Mouse (Mus musculus) megakaryocyte, embryonic 14.5 days (primary cell): ENCODE results near the gene Recql5. TPM values are rescaled to one million over a fixed set of nuclear protein-coding genes. Genes with fewer than 3 reads are reported as not detected.
"Not testable (repeated sequence)": the region's sequence is repeated elsewhere in the genome, so short reads cannot be mapped to it uniquely, and the experiment has no call there.

Experiments used
- H3K27me3 ChIP-seq: replicated peaks from 2 replicates; pipeline ENCODE3; 2012; ENCODE audit warnings: inconsistent platforms
- H3K36me3 ChIP-seq: replicated peaks from 2 replicates; pipeline ENCODE3; 2012; ENCODE audit warnings: low read length, inconsistent platforms, mixed read lengths
- H3K4me1 ChIP-seq: 2 replicates; pipeline ENCODE4 v1.6.1; 2012; ENCODE audit warnings: inconsistent platforms
- H3K4me3 ChIP-seq: replicated peaks from 2 replicates; pipeline ENCODE3; 2012; ENCODE audit warnings: moderate library complexity, mild to moderate bottlenecking, inconsistent platforms
- H3K9me3 ChIP-seq: 2 replicates; pipeline ENCODE4 v1.6.1; 2012; ENCODE audit warnings: inconsistent platforms
- FLI1 ChIP-seq: IDR thresholded peaks from 2 replicates; pipeline ENCODE4 v1.6.1; 2012; ENCODE audit warnings: low read length, inconsistent platforms, mixed read lengths
- GATA1 ChIP-seq: IDR thresholded peaks from 3 replicates; pipeline ENCODE4 v1.6.1; 2012; ENCODE audit warnings: mixed read lengths, low read length, inconsistent platforms, borderline replicate concordance
- polyA plus RNA-seq: library from polyadenylated mRNA; stranded (reverse); fragments of >175 nt; gene quantifications from 2 replicates; pipeline ENCODE4 v1.2.3, GENCODE M21; 2012; ENCODE audit warnings: low replicate concordance; ENCODE audit not compliant: insufficient read depth

Gene Recql5
- polyA plus RNA-seq, 1 experiment: 10.4 TPM

DNA sequence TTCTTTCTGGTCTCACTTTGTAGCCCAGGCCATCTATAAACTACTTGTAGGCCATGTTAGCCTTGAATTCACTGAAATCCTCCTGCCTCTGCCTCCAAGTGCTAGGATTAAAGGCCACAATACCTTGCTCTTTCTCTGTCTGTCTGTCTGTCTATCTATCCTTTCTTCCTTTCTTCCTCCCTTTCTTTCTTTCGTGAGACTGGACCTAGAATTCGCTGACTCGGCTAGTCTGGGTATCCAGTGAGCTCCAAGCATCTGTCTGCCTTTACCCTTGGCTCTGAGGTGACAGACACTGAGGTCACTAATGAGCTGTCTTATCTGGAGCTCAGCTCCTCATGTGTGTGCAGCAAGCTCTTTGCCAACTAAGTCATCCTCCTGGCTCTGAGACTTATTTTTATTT is 57.3 kb downstream of the Recql5 start:
- peaks cover 22% of the 10 kb centered on the region for H3K4me1 ChIP-seq
- H3K4me3 ChIP-seq: no peak overlapping the region
- H3K9me3 ChIP-seq: no peaks in the 10 kb centered on the region; the same call in 1 of the 2 replicates
- peaks cover 90% of the 10 kb centered on the region for H3K27me3 ChIP-seq
- no peaks in the 10 kb centered on the region for H3K36me3 ChIP-seq
- TF ChIP-seq GATA1 (no peak), FLI1 (no peak)

- Histone ChIP-seq H3K4me1 (peaks cover 25% of the 10 kb centered on the region), H3K9me3 (no peaks in the 10 kb centered on the region; the same call in 1 of the 2 replicates), H3K4me3 (no peak overlapping the region), H3K27me3 (peaks cover 89% of the 10 kb centered on the region), H3K36me3 (no peaks in the 10 kb centered on the region)
- TF ChIP-seq FLI1: no peak
- no peak for TF ChIP-seq GATA1
These were observed 60.8 kb downstream of the Recql5 start for GRCm38 (mm10) chr11:115872437-115872836.

DNA sequence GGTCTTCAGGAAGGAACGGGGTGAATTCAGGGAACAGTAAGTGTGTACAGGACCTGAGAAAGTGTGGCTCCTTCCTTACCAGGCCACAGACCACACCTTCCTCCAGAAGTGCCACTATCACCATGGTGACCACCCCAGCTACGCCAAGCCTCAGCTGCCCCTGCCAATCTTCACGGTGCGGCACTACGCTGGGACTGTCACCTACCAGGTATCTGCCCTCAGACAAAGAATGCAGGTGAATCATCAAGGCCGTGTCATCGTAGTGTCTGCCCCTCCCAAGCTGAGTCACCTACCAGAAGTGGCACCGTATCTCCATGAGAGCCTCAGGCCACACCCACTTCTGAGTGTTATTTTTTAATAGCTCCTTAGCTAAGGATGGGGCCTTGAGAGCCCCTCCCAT is 63.9 kb downstream of the Recql5 start:
- H3K9me3 ChIP-seq: no peaks in the 10 kb centered on the region
- TF ChIP-seq GATA1 (no peak), FLI1 (no peak)
- H3K36me3 ChIP-seq: no peaks in the 10 kb centered on the region
- H3K4me3 ChIP-seq: peak overlapping the region; percentile 31
- H3K4me1 ChIP-seq: peaks cover 22% of the 10 kb centered on the region
- H3K27me3 ChIP-seq: peaks cover 90% of the 10 kb centered on the region

DNA sequence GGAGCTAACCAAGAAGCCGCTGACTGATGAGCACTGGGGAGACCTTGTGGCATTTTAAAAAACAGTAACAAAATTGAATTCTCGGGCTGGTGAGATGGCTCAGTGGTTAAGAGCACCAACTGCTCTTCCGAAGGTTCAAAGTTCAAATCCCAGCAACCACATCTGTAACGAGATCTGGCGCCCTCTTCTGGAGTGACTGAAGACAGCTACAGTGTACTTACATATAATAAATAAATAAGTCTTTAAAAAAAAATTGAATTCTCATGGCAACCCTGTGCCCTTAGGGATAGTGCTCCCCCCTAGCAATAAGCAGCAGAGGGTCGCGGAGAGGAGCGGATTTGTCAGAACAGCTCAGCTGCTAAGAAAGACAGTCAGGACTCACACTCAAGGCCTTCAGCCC is 69.4 kb downstream of the Recql5 start:
- H3K4me3 ChIP-seq: no peak overlapping the region
- peaks cover 21% of the 10 kb centered on the region for H3K4me1 ChIP-seq
- H3K27me3 ChIP-seq: peaks cover 88% of the 10 kb centered on the region
- H3K9me3 ChIP-seq: no peaks in the 10 kb centered on the region
- TF ChIP-seq FLI1: no peak
- TF ChIP-seq GATA1: no peak
- no peaks in the 10 kb centered on the region for H3K36me3 ChIP-seq

- TF ChIP-seq GATA1 (no peak), FLI1 (no peak)
- H3K4me3 ChIP-seq: peak overlapping the region; percentile 88
- no peaks in the 10 kb centered on the region for H3K36me3 ChIP-seq
- peaks cover 9% of the 10 kb centered on the region for H3K9me3 ChIP-seq
- peaks cover 86% of the 10 kb centered on the region for H3K27me3 ChIP-seq
- peaks cover 21% of the 10 kb centered on the region for H3K4me1 ChIP-seq
These were observed 73.9 kb downstream of the Recql5 start for GRCm38 (mm10) chr11:115859143-115859945.

DNA sequence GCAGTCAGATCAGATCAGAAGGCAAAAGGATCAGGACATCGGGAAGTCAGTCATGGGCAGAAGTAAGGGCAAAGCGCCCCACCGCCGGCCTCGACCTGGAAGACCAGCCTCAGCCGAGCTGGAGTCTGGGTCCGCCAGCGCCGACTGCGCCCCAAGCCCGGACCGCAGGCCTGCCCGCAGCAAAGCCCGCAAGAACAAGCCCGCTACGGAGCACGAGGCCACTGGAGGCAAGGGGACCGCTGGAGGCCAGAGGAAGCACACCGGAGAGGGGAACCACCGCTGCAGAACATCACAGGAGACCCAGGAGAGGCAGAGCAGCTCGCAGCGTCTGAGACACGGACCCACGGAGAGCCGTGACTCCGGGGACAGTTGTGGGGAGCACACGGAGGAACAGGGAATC is 74.9 kb downstream of the Recql5 start, which contains the start of gene Myo15b:
Gene Myo15b (plus strand): TSS at position 53 of the 400 bp plus-strand sequence.
- H3K27me3 ChIP-seq: peaks cover 89% of the 10 kb centered on the region
- peak within 1 kb of the TSS; percentile 88 for H3K4me3 ChIP-seq
- peaks cover 3% of the 10 kb centered on the region for H3K36me3 ChIP-seq
- TF ChIP-seq GATA1 (no peak), FLI1 (no peak)
- peaks cover 9% of the 10 kb centered on the region for H3K9me3 ChIP-seq
- peaks cover 21% of the 10 kb centered on the region for H3K4me1 ChIP-seq

- peaks cover 9% of the 10 kb centered on the region for H3K9me3 ChIP-seq
- TF ChIP-seq FLI1 (no peak), GATA1 (no peak)
- H3K4me1 ChIP-seq: peaks cover 21% of the 10 kb centered on the region
- peaks cover 7% of the 10 kb centered on the region for H3K36me3 ChIP-seq
- H3K27me3 ChIP-seq: peaks cover 89% of the 10 kb centered on the region
- no peak overlapping the region for H3K4me3 ChIP-seq
These were observed 75.3 kb downstream of the Recql5 start for GRCm38 (mm10) chr11:115857936-115858335.

DNA sequence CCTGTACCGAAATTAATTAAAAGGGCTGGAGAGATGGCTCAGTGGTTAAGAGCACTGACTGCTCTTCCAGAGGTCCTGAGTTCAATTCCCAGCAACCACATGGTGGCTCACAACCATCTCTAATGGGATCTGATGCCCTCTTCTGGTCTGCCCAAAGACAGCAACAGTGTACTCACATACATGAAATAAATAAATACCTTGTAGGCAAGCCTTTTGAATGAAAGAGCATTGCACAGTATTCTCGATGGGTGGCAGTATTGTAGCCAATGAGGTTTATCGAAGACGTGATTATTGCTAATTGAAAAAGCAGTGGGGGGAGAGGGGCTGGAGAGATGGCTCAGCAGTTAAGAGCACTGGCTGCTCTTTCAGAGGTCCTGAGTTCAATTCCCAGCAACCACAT is 76.1 kb downstream of the Recql5 start:
- Histone ChIP-seq H3K4me1 (peaks cover 21% of the 10 kb centered on the region), H3K27me3 (peaks cover 83% of the 10 kb centered on the region), H3K36me3 (peaks cover 12% of the 10 kb centered on the region)
- H3K9me3 ChIP-seq, H3K4me3 ChIP-seq: not testable (repeated sequence)

DNA sequence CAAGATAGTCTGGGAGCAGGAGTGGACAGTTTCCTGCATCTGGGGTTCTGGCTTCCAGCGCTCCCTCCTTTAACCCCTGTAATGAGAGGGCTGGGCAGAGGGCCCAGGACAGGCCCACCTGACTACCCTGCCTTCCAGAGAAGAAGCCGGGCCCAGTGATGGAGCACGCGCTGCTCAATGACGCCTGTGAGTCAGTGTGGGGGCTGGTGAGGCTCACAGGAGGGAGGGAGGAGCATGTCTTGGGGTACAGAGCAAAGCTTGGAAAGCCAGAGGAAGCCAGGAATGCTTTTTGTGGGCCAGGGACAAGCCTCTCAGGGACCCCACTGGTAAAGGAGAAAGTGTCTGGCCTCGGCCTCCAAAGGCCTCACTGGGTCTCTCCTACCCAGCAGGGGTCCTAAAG is 78.6 kb downstream of the Recql5 start:
- TF ChIP-seq FLI1 (no peak), GATA1 (no peak)
- Histone ChIP-seq H3K27me3 (peaks cover 64% of the 10 kb centered on the region), H3K4me1 (peaks cover 16% of the 10 kb centered on the region), H3K4me3 (no peak overlapping the region), H3K9me3 (peaks cover 9% of the 10 kb centered on the region), H3K36me3 (peaks cover 34% of the 10 kb centered on the region)

DNA sequence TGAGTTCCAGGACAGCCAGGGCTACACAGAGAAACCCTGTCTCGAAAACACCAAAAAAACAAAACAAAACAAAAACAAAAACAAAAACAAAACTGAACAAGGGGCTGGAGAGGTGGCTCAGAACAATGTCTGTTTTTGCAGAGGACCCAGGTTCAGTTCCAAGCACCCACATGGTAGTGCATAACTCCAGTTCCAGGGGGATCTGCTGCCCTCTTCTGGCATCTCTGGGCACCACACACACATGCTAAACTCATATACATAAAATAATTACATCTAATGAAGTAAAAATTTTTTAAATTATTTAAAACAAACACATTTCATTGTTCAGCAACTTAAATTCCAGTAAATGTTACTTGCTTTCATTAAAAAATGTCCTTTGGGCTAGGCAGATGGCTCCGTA is 87.5 kb downstream of the Recql5 start:
- no peak overlapping the region for H3K4me3 ChIP-seq
- H3K9me3 ChIP-seq: no peaks in the 10 kb centered on the region
- no peak for TF ChIP-seq GATA1
- no peak for TF ChIP-seq FLI1
- H3K4me1 ChIP-seq: peaks cover 26% of the 10 kb centered on the region
- peaks cover 16% of the 10 kb centered on the region for H3K36me3 ChIP-seq
- peaks cover 21% of the 10 kb centered on the region for H3K27me3 ChIP-seq
